Mouse (Mus musculus) forebrain, embryonic 15.5 days (tissue): ENCODE results near the gene Sult4a1. TPM values are rescaled to one million over a fixed set of nuclear protein-coding genes. Genes with fewer than 3 reads are reported as not detected.

Source experiments
- ATAC-seq: fragments of 200-750 bp; cut with Nextera tagmentation; replicated peaks from 2 replicates; pipeline ENCODE4 v1.8.0; 2017; ENCODE audit warnings: mild to moderate bottlenecking, moderate TSS enrichment, moderate library complexity
- H3K27ac ChIP-seq: fragments of 300-500 bp; sonication (generic); replicated peaks from 2 replicates; pipeline ENCODE4 v1.5.1; 2015; ENCODE audit warnings: mild to moderate bottlenecking, inconsistent platforms
- H3K27me3 ChIP-seq: fragments of 300-500 bp; sonication (generic); 2 replicates; pipeline ENCODE4 v1.6.1; 2015; ENCODE audit warnings: inconsistent platforms
- H3K36me3 ChIP-seq: fragments of 300-500 bp; sonication (generic); 2 replicates; pipeline ENCODE4 v1.6.1; 2015; ENCODE audit warnings: mild to moderate bottlenecking, inconsistent platforms
- H3K4me1 ChIP-seq: fragments of 300-500 bp; sonication (generic); 2 replicates; pipeline ENCODE4 v1.6.1; 2015; ENCODE audit warnings: inconsistent platforms
- H3K4me2 ChIP-seq: fragments of 300-500 bp; sonication (generic); replicated peaks from 2 replicates; pipeline ENCODE4 v1.6.1; 2015; ENCODE audit warnings: mild to moderate bottlenecking, inconsistent platforms
- H3K4me3 ChIP-seq: fragments of 300-500 bp; sonication (generic); 2 replicates; pipeline ENCODE4 v1.5.1; 2015; ENCODE audit warnings: mild to moderate bottlenecking, inconsistent platforms
- H3K9ac ChIP-seq: fragments of 300-500 bp; sonication (generic); replicated peaks from 2 replicates; pipeline ENCODE4 v1.6.1; 2015; ENCODE audit warnings: mild to moderate bottlenecking, inconsistent platforms
- H3K9me3 ChIP-seq: fragments of 300-500 bp; sonication (generic); 2 replicates; pipeline ENCODE4 v1.6.1; 2016; ENCODE audit warnings: inconsistent platforms
- WGBS: fragments of 180-500 bp; shearing (Covaris S2); methylation state at CpG from one replicate; pipeline ENCODE4 v1.1.7; 2015; ENCODE audit warnings: mixed read lengths; 5-methylcytosine and 5-hydroxymethylcytosine counted together
- polyA plus RNA-seq: library from polyadenylated mRNA; unstranded; fragments of >200 nt; fragmentation: Nextera tagmentation; extraction: Ambion mirVana; gene quantifications from 2 replicates; pipeline ENCODE4 v1.2.1, GENCODE M21; 2015

The Sult4a1 gene
- polyA plus RNA-seq, 1 experiment from 2014 or later: 76.7 TPM

DNA sequence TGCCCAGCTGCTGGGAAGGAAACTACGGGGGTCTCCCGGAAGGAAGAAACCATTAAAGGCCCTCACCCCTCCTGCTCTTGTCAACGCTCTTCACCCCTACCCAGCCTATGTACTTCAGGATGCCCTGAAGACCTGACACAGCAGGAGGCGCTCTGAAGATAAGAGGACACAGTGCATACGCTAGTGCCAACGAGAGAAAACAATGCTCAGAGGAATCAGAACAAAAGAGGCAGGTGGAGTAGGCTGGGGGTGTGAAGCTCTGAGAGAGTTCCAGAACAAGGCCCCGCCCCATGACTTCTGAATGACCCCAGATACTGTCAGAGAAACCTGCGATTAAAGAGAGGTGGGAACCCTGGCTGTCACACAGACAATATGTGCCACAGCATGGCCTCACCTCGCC, 18.8 kb downstream of the Sult4a1 start:
- Histone ChIP-seq H3K27me3 (no peaks in the 10 kb centered on the region), H3K4me2 (no peak overlapping the region), H3K4me1 (no peaks in the 10 kb centered on the region), H3K36me3 (peaks cover 8% of the 10 kb centered on the region; the same call in 1 of the 2 replicates), H3K27ac (no peak overlapping the region), H3K4me3 (no peak overlapping the region), H3K9ac (no peak overlapping the region), H3K9me3 (no peaks in the 10 kb centered on the region)
- ATAC-seq: no peak
- WGBS: 41% methylated on average over 9 of the region's 9 CpGs

DNA sequence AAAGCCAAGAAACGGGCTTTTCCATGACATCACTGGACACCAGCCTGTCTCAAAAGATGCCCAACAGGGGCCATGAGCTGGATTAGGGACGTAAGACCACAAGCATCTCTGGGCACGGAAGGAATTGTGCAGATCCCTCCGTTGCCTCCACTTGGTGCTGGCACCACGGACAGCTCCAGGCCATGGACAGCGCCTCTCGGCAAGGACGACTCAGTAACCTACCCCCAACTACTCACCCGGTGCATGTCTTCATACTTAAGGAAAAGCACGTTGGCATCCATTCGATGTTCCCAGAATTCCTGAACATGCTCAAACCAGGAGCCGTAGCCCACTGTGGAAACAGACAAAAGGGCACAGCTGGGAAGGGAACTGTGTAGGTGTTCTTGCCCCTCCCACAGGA, 19.2 kb downstream of the Sult4a1 start:
- Histone ChIP-seq H3K27ac (no peak overlapping the region), H3K9me3 (no peaks in the 10 kb centered on the region), H3K36me3 (peaks cover 8% of the 10 kb centered on the region; the same call in 1 of the 2 replicates), H3K27me3 (no peaks in the 10 kb centered on the region), H3K4me1 (no peaks in the 10 kb centered on the region), H3K9ac (no peak overlapping the region), H3K4me3 (no peak overlapping the region), H3K4me2 (no peak overlapping the region)
- no peak for ATAC-seq
- 41% methylated on average over 12 of the region's 12 CpGs for WGBS

DNA sequence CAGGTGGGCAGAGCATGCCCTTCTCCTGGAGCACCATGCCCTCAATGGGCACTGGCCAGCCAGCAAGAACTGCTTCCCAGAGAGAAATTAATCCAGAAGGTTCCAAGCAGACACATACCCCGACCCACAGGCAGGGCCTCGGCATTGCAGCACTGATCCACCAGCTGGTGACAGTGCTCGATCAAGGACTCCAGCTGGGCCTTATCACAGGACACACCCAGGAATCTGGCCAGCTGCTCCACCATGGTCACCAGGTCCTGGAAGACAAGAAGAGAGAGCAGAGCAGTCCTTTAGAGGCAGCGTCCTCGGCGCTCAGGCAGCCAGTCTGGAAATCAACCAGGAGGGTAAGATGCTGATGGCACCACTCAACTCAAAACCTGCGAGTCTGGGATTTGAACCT, 25.5 kb downstream of the Sult4a1 start:
- WGBS: 84% methylated on average over 7 of the region's 7 CpGs
- Histone ChIP-seq H3K9me3 (no peaks in the 10 kb centered on the region), H3K4me1 (no peaks in the 10 kb centered on the region), H3K4me2 (no peak overlapping the region), H3K27ac (no peak overlapping the region), H3K27me3 (no peaks in the 10 kb centered on the region), H3K4me3 (no peak overlapping the region), H3K36me3 (no peaks in the 10 kb centered on the region), H3K9ac (no peak overlapping the region)
- no peak for ATAC-seq

DNA sequence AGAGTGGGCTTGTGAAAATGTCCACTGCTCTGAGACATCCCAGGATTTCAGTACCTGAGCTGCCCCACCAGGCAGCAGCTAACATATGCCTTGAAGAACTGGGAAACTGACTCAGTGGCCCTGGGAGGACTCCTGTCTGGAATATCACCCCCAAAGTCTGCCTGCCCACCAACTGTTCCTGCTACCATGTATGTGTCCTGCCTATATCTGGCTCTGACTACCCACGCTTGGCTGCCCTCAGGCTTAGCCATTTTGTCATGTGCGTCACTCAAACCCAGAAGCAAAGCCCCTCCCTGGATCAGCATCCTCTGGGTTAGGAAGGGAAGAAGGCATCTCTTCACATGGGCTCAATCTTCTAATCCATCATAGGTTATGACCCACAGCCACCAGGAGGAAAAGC, 26.0 kb downstream of the Sult4a1 start:
- Histone ChIP-seq H3K4me2 (no peak overlapping the region), H3K27me3 (no peaks in the 10 kb centered on the region), H3K9ac (no peak overlapping the region), H3K27ac (no peak overlapping the region), H3K36me3 (no peaks in the 10 kb centered on the region), H3K4me1 (peaks cover 4% of the 10 kb centered on the region), H3K4me3 (no peak overlapping the region), H3K9me3 (no peaks in the 10 kb centered on the region)
- 88% methylated on average over 2 of the region's 2 CpGs for WGBS
- no peak for ATAC-seq

DNA sequence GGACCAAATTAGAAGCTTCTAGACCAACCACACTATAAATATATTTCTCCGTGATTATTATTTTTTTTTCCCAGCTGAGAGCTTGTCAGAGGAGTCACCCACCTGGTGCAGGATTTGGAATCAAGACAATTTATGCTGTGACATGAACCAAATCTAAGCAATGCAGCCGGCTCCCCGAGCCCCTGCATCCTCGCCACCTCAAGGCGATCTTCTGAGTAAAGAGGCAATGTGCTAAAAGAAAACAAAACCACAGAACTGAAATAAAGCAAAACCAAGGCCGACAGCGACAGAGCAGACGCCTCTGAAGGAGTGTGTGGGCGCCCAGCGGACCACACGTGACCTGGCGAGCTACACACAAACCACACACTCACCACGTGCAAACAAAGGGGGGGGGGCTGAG, 26.9 kb downstream of the Sult4a1 start:
- no peaks in the 10 kb centered on the region for H3K27me3 ChIP-seq
- H3K27ac ChIP-seq: no peak overlapping the region
- H3K4me1 ChIP-seq: peaks cover 10% of the 10 kb centered on the region
- no peak overlapping the region for H3K9ac ChIP-seq
- no peak overlapping the region for H3K4me2 ChIP-seq
- no peak overlapping the region for H3K4me3 ChIP-seq
- H3K36me3 ChIP-seq: no peaks in the 10 kb centered on the region
- WGBS: 64% methylated on average over 13 of the region's 13 CpGs
- ATAC-seq: no peak
- H3K9me3 ChIP-seq: no peaks in the 10 kb centered on the region

DNA sequence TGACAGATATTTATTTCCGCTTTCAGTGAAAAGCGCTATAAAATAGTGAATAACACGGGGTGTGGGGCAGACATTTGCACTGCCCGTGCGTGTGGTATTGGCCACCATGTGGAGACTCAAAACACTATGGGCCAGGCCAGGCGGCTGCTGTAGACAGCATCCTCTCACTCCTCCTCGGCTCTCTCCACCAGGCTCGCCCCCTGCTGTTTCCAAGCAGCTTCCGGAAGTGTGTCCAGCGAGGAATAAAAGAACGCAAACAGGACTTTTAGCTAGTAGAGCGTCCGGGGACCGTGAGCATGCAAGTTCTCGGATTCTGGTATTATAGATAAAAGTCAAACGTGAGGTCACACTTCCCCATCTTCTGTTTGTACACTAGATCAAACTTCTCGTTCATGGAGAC, 28.4 kb downstream of the Sult4a1 start:
- peaks cover 15% of the 10 kb centered on the region for H3K4me1 ChIP-seq
- no peak overlapping the region for H3K4me3 ChIP-seq
- H3K27ac ChIP-seq: no peak overlapping the region
- no peak overlapping the region for H3K4me2 ChIP-seq
- H3K36me3 ChIP-seq: no peaks in the 10 kb centered on the region
- WGBS: 59% methylated on average over 17 of the region's 17 CpGs
- no peaks in the 10 kb centered on the region for H3K27me3 ChIP-seq
- ATAC-seq: no peak
- no peaks in the 10 kb centered on the region for H3K9me3 ChIP-seq
- H3K9ac ChIP-seq: no peak overlapping the region

DNA sequence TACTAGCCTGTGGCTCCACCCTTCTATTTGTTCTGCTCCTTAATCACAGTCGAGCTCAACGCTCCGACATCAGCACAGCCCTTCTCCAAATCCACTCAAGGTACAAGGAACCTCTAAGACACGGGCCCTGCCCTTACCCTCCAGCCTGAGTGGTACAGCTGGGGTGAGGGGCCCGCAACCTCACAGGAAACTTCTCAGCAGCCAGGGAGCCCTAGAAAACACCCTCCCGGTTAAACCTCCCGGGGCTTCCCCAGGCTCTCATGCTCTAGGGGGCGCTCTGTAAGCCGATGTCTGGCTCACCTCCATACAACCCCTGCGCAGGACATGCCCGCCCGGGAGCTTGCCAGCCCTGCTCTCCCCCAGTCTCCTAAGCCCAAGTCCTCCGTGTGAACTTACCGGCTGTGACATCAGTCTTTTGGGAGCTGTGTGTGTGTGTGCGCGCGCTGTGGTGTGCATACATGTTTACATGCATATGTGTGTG, 30.8 kb downstream of the Sult4a1 start:
- Histone ChIP-seq H3K9me3 (no peaks in the 10 kb centered on the region), H3K27ac (no peak overlapping the region), H3K4me2 (no peak overlapping the region), H3K4me3 (no peak overlapping the region), H3K9ac (0 out of 2 replicates have a peak overlapping the region, but pooled peaks have one; percentile 11), H3K27me3 (no peaks in the 10 kb centered on the region), H3K4me1 (peaks cover 25% of the 10 kb centered on the region), H3K36me3 (no peaks in the 10 kb centered on the region)
- ATAC-seq: no peak
- WGBS: 15% methylated on average over 17 of the region's 17 CpGs

DNA sequence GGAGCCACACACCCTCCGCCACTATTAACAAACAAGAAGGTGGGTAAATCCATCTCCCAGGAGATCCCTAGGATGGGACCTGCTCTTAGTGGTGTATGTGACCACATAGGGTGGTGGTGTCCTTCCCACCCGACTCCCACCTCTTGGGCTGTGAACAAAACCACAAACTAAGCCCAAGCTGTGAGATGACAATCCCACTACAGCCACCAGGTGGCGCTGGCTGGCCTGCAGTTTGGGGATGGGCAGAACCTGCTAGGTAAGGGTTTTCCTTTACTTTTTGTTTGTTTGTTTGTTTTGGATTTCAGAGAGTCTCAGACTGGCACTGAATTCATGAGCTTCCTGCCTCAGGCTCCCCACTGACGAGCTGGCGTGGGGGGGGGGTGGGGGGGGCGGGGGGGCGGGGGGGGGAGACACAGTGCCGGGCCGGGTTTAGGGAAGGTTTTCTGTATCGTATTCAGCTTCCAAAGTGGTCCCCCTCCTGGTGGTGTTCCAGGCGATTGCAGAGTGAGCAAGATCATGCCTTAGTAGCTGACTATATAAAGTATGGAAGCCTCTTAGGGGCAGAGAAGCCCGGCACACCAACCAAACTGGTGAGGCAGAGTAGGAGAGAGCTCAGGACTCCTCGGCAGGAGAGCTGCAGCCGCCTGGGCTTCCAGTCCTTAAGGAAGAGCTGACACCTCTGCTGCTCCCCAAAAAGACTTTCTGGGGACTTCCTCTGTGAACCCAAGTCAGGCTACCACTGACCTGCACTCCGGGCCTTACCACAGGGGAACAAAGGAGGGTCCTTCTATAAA, 31.4 kb downstream of the Sult4a1 start:
- WGBS: 8% methylated on average over 14 of the region's 15 CpGs
- Histone ChIP-seq H3K27me3 (no peaks in the 10 kb centered on the region), H3K27ac (no peak overlapping the region), H3K9ac (no peak overlapping the region), H3K9me3 (no peaks in the 10 kb centered on the region), H3K4me3 (no peak overlapping the region), H3K36me3 (no peaks in the 10 kb centered on the region), H3K4me1 (peaks cover 31% of the 10 kb centered on the region), H3K4me2 (no peak overlapping the region)
- 0 out of 2 replicates have a peak, but pooled peaks have one; percentile 26 for ATAC-seq

DNA sequence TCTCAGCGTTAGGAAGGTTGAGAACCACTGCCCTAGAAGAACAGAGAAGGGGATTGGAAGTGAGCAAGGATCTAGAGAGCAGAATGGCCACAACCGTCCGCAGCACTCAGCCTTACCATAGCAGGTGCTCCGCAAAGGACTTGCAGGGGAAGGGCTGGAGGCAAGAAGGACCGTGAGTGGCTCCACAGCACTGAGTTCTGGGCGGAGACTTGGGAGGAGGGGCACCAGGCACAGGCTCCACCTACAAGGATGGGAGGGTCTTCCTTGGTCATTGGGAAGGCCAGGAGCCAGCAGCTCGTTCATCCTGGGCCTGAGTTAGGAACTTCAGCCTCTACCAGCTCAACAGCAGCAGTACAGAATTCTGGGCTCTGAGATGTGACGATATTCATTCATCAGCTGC, 32.5 kb downstream of the Sult4a1 start:
- H3K4me3 ChIP-seq: no peak overlapping the region
- whole genome bisulfite sequencing: 25% methylated on average over 8 of the region's 8 CpGs
- no peak for ATAC-seq
- no peak overlapping the region for H3K9ac ChIP-seq
- H3K27ac ChIP-seq: no peak overlapping the region
- H3K9me3 ChIP-seq: no peaks in the 10 kb centered on the region
- H3K4me2 ChIP-seq: no peak overlapping the region
- peaks cover 40% of the 10 kb centered on the region for H3K4me1 ChIP-seq
- H3K27me3 ChIP-seq: no peaks in the 10 kb centered on the region
- H3K36me3 ChIP-seq: no peaks in the 10 kb centered on the region

DNA sequence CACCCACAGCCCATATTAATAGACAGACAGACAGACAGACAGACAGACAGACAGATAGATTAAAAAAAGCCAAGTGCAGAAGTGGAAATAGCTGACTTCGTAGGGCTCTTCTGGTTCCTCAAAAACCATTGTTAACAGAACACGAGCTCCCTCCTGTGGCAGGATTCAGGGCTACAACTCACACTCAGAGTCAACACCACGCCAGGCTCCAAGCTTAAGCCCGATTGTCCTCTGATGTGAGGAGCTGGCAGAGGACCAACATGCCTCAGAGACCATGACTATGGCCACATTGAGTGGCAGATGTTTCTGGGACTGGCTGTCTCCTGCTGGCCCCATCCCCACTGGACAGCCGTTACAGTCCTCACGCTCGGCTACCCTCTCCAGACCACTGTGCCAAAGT, 33.3 kb downstream of the Sult4a1 start:
- ATAC-seq: no peak
- Histone ChIP-seq H3K9ac (no peak overlapping the region), H3K9me3 (no peaks in the 10 kb centered on the region), H3K4me3 (no peak overlapping the region), H3K4me2 (no peak overlapping the region), H3K4me1 (peaks cover 40% of the 10 kb centered on the region), H3K36me3 (no peaks in the 10 kb centered on the region), H3K27ac (no peak overlapping the region), H3K27me3 (no peaks in the 10 kb centered on the region)
- 21% methylated on average over 7 of the region's 7 CpGs for WGBS

DNA sequence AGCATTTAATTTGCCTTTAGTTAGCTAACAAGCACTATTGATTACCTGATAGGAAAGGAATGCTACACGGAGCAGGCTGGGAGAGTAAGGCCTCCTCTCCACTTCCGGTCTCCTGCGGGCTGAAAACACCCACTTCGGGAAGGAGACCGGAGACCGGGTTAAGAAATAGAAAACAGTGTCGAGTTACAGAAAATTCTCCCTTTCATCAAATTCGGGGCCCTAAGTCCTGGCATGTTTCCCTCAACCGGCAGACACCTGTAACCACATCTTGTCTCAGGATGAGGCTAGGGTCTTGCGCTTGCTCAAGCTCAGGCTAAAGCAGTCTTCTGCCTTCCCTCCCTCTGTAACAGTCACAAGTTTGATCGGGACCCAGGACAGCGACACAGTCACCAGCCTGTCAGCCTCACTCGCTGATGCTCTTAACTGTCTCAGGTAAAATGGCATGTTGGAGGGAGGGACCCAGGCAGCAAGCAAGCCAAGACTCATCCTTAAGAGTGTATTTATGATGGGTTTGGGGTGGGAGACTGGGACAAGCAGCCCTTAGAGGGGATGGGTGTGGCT, 35.4 kb downstream of the Sult4a1 start:
- H3K27ac ChIP-seq: peak overlapping the region; percentile 75
- no peaks in the 10 kb centered on the region for H3K36me3 ChIP-seq
- H3K4me3 ChIP-seq: no peak overlapping the region
- ATAC-seq: no peak
- no peaks in the 10 kb centered on the region for H3K27me3 ChIP-seq
- H3K4me1 ChIP-seq: peaks cover 41% of the 10 kb centered on the region
- peak overlapping the region; percentile 18; the same call in 1 of the 2 replicates for H3K4me2 ChIP-seq
- no peak overlapping the region for H3K9ac ChIP-seq
- H3K9me3 ChIP-seq: no peaks in the 10 kb centered on the region
- 7% methylated on average over 13 of the region's 13 CpGs for WGBS

DNA sequence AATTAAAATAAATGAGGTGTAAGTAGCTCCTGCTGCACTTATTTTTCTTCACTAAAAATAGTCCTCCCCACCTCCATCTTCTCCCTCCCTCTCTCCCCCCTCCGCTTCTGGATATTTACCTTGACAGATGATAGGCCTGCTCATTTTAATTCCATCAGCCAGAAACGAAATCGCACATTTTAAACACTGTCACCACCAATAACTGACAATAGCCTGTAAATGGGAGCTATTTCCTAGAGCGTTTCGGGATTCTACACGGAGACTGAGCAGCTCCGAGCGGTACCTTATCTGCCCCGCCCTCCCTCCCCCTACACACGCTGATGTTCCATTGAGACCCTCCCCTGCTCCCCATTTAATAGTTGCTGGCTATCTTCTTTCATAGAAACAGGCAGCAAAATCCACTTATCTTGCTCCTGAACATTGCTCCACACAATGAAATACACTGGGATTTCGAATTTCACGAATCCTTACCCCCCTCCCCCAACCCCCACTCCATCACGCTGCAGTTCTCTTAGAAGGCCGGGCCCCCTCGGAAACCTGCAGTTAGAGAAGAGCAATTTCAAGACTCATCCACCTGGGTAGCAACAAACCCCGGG, 36.0 kb downstream of the Sult4a1 start:
- peak overlapping the region; percentile 18 for H3K4me2 ChIP-seq
- no peaks in the 10 kb centered on the region for H3K9me3 ChIP-seq
- H3K27me3 ChIP-seq: no peaks in the 10 kb centered on the region
- H3K9ac ChIP-seq: no peak overlapping the region
- no peaks in the 10 kb centered on the region for H3K36me3 ChIP-seq
- WGBS: 5% methylated on average over 16 of the region's 16 CpGs
- ATAC-seq: 0 out of 2 replicates have a peak, but pooled peaks have one; percentile 5
- H3K27ac ChIP-seq: peak overlapping the region; percentile 75
- peaks cover 42% of the 10 kb centered on the region for H3K4me1 ChIP-seq
- H3K4me3 ChIP-seq: no peak overlapping the region
